Mouse (Mus musculus): ENCODE data around the gene Tarbp1. TPM values are rescaled to one million over a fixed set of nuclear protein-coding genes. Genes with fewer than 3 reads are reported as not detected.

Tarbp1 gene
- polyA plus RNA-seq, 1 experiment from 2014 or later, result 3.6 TPM

- no peaks in the 10 kb centered on the region for H3K27me3 ChIP-seq
- H3K4me3 ChIP-seq (replicated peaks), result no peak overlapping the region
- H3K27ac ChIP-seq, result no peak overlapping the region
- 82% methylated on average over 4 of the region's 4 CpGs for WGBS
- H3K4me2 ChIP-seq, result no peak overlapping the region
- H3K9me3 ChIP-seq (replicated peaks), result no peaks in the 10 kb centered on the region
- no peak overlapping the region for H3K9ac ChIP-seq
- H3K4me1 ChIP-seq, result no peaks in the 10 kb centered on the region
- no peaks in the 10 kb centered on the region for H3K36me3 ChIP-seq
- no peak for ATAC-seq (replicated peaks; ENCODE audit: low FRiP score)
These were observed 87.3 kb downstream of the Tarbp1 start for GRCm38 (mm10) chr8:126387566-126387965.

- no peak for ATAC-seq (replicated peaks; ENCODE audit: low FRiP score)
- Histone ChIP-seq H3K4me3 (replicated peaks) (no peak overlapping the region), H3K4me2 (no peak overlapping the region), H3K27ac (no peak overlapping the region), H3K36me3 (no peaks in the 10 kb centered on the region), H3K27me3 (no peaks in the 10 kb centered on the region), H3K9me3 (replicated peaks) (no peaks in the 10 kb centered on the region), H3K4me1 (no peaks in the 10 kb centered on the region), H3K9ac (no peak overlapping the region)
- WGBS, result 63% methylated on average over 5 of the region's 5 CpGs
These were observed 92.1 kb downstream of the Tarbp1 start for GRCm38 (mm10) chr8:126382749-126383148.

- Histone ChIP-seq H3K4me2 (no peak overlapping the region), H3K36me3 (no peaks in the 10 kb centered on the region), H3K4me3 (replicated peaks) (no peak overlapping the region), H3K9me3 (replicated peaks) (no peaks in the 10 kb centered on the region), H3K27ac (no peak overlapping the region), H3K9ac (no peak overlapping the region), H3K4me1 (no peaks in the 10 kb centered on the region), H3K27me3 (no peaks in the 10 kb centered on the region)
- no peak for ATAC-seq (replicated peaks; ENCODE audit: low FRiP score)
- 29% methylated on average over 14 of the region's 14 CpGs for WGBS
These were observed 92.6 kb downstream of the Tarbp1 start for GRCm38 (mm10) chr8:126382216-126382615.

- H3K27me3 ChIP-seq, result no peaks in the 10 kb centered on the region
- 50% methylated on average over 7 of the region's 7 CpGs for WGBS
- ATAC-seq (replicated peaks; ENCODE audit: low FRiP score), result peak; percentile 54; the same call in 1 of the 2 replicates
These were observed 93.6 kb downstream of the Tarbp1 start for GRCm38 (mm10) chr8:126381299-126381698.

GRCm38 (mm10) chr8:126380141-126380540 is 94.7 kb downstream of the Tarbp1 start:
- no peak overlapping the region for H3K9ac ChIP-seq
- no peak overlapping the region for H3K4me2 ChIP-seq
- no peaks in the 10 kb centered on the region for H3K9me3 ChIP-seq (replicated peaks)
- H3K27me3 ChIP-seq, result no peaks in the 10 kb centered on the region
- no peak for ATAC-seq (replicated peaks; ENCODE audit: low FRiP score)
- H3K36me3 ChIP-seq, result no peaks in the 10 kb centered on the region
- WGBS, result 54% methylated on average over 2 of the region's 2 CpGs
- no peak overlapping the region for H3K27ac ChIP-seq
- H3K4me1 ChIP-seq, result no peaks in the 10 kb centered on the region
- no peak overlapping the region for H3K4me3 ChIP-seq (replicated peaks)

More at GRCm38 (mm10) chr8:126381299-126381698, 93.6 kb downstream of the Tarbp1 start:
- no peak overlapping the region for H3K27ac ChIP-seq
- H3K4me1 ChIP-seq, result no peaks in the 10 kb centered on the region
- no peaks in the 10 kb centered on the region for H3K9me3 ChIP-seq (replicated peaks)
- no peak overlapping the region for H3K4me3 ChIP-seq (replicated peaks)
- H3K9ac ChIP-seq, result no peak overlapping the region
- no peak overlapping the region for H3K4me2 ChIP-seq
- no peaks in the 10 kb centered on the region for H3K36me3 ChIP-seq

- H3K4me2 ChIP-seq, result no peak overlapping the region
- no peak for ATAC-seq (replicated peaks; ENCODE audit: low FRiP score)
- no peak overlapping the region for H3K27ac ChIP-seq
- no peak overlapping the region for H3K9ac ChIP-seq
- H3K27me3 ChIP-seq, result no peaks in the 10 kb centered on the region
- 78% methylated on average over 6 of the region's 6 CpGs for WGBS
- no peaks in the 10 kb centered on the region for H3K4me1 ChIP-seq
- no peak overlapping the region for H3K4me3 ChIP-seq (replicated peaks)
- no peaks in the 10 kb centered on the region for H3K36me3 ChIP-seq
- no peaks in the 10 kb centered on the region for H3K9me3 ChIP-seq (replicated peaks)
These were observed 95.3 kb downstream of the Tarbp1 start for GRCm38 (mm10) chr8:126379580-126379979.

Other genes starting within 250 kb of the Tarbp1 start
- gene Slc35f3, start 176.5 kb downstream of the Tarbp1 start, polyA plus RNA-seq (2015; fragmentation: Nextera tagmentation; extraction: Ambion mirVana), result 0.87 and 1.1 TPM in 2 replicates
- gene Coa6, start 52.5 kb downstream of the Tarbp1 start, polyA plus RNA-seq (2015; fragmentation: Nextera tagmentation; extraction: Ambion mirVana), result 53.7 and 59.3 TPM in 2 replicates
- 12.3 and 13.3 TPM in 2 replicates for gene Irf2bp2, start 118.9 kb upstream of the Tarbp1 start, polyA plus RNA-seq (2015; fragmentation: Nextera tagmentation; extraction: Ambion mirVana)

All from kidney, embryonic 15.5 days (tissue).